Mouse (Mus musculus) thymus, adult 2 months (tissue): ENCODE measurements around the gene Exoc7.
A peak's percentile ranks its signal among the peaks of the same experiment; 100 is the strongest.

Experiments
- CTCF ChIP-seq: fragments of 200-500 bp; IDR thresholded peaks from 2 replicates; pipeline ENCODE4 v1.5.1; 2012; ENCODE audit warnings: mild to moderate bottlenecking, control low read depth, low read length, moderate library complexity, borderline replicate concordance; ENCODE audit not compliant: control insufficient read depth, poor library complexity, insufficient read depth; ENCODE audit errors: extremely low read depth
- POLR2A ChIP-seq: fragments of 200-500 bp; IDR thresholded peaks from 2 replicates; pipeline ENCODE4 v1.6.1; 2012; ENCODE audit warnings: mild to moderate bottlenecking, low read length, control low read depth, moderate library complexity; ENCODE audit not compliant: control insufficient read depth, poor library complexity, insufficient read depth; ENCODE audit errors: extremely low read depth

GRCm38 (mm10) chr11:116337000-116337399, 30.0 kb upstream of the Exoc7 start:
- TF ChIP-seq CTCF (0 out of 2 replicates have a peak, but pooled peaks have one; percentile 12), POLR2A (no peak)
